28 mouse cellular contexts compared by ENCODE assay signal in genomic region chr11:85128883-85129282, GRCm38 (mm10). TPM values are rescaled to one million over a fixed set of nuclear protein-coding genes. Genes with fewer than 3 reads are reported as not detected.
"Had no signal": no experiment of that assay in that cellular context is flagged by ENCODE, and none has a peak within 500 bp of the region (broad histone marks: within the 10 kb centered on the region; RNA-seq: fewer than 3 reads in every experiment).

No protein-coding gene starts in this region.

- H3K9ac ChIP-seq: lung, embryonic 15.5 days; midbrain, embryonic 12.5 days; midbrain, embryonic 15.5 days; neural tube, embryonic 13.5 days; stomach, embryonic 15.5 days had no signal

- H3K27ac ChIP-seq: kidney, postnatal 0 days; layer of hippocampus, adult 2 months; lung, embryonic 15.5 days; midbrain, embryonic 12.5 days; midbrain, embryonic 15.5 days; neural tube, embryonic 13.5 days; stomach, embryonic 15.5 days had no signal

- H3K9me3 ChIP-seq: lung, embryonic 15.5 days; midbrain, embryonic 12.5 days; midbrain, embryonic 15.5 days; neural tube, embryonic 13.5 days; stomach, embryonic 15.5 days had no signal

- H3K4me3 ChIP-seq: layer of hippocampus, adult 2 months; lung, embryonic 15.5 days; midbrain, embryonic 12.5 days; midbrain, embryonic 15.5 days; myocyte; neural tube, embryonic 13.5 days; stomach, embryonic 15.5 days had no signal

- H3K36me3 ChIP-seq: lung, embryonic 15.5 days; midbrain, embryonic 12.5 days; midbrain, embryonic 15.5 days; neural tube, embryonic 13.5 days; stomach, embryonic 15.5 days had no signal

- H3K4me2 ChIP-seq: lung, embryonic 15.5 days; midbrain, embryonic 12.5 days; midbrain, embryonic 15.5 days; neural tube, embryonic 13.5 days; stomach, embryonic 15.5 days had no signal

- DNase-seq: kidney, adult 2 months; kidney, postnatal 25 days; layer of hippocampus, adult 9-11 months; lung, adult 18-20 months; lung, postnatal 14 days; lung, postnatal 4 days; retina, postnatal 1 day; right cerebral cortex, postnatal 25 days; spleen, adult 18-20 months; thymus, adult 18-20 months; thymus, postnatal 36 days had no signal

- ATAC-seq: intestine, postnatal 0 days; midbrain, embryonic 15.5 days had no signal

- H3K4me1 ChIP-seq: lung, embryonic 15.5 days; midbrain, embryonic 12.5 days; midbrain, embryonic 15.5 days; neural tube, embryonic 13.5 days; stomach, embryonic 15.5 days had no signal

- H3K27me3 ChIP-seq: lung, embryonic 15.5 days; midbrain, embryonic 12.5 days; midbrain, embryonic 15.5 days; neural tube, embryonic 13.5 days; stomach, embryonic 15.5 days had no signal

RNA-seq across cellular contexts. Expression of gene 1700125H20Rik, which starts 41.3 kb away (rescaled TPM):
- total RNA-seq: layer of hippocampus, postnatal 25 days; left cerebral cortex, adult 18-20 months; megakaryocyte, adult 5-6 weeks; monocyte, adult 5-6 weeks; neutrophil, adult 5-6 weeks had no signal
- polyA plus RNA-seq: kidney, adult 2 months; kidney, embryonic 14.5 days; large intestine, adult 2 months; myocyte; stomach, embryonic 15.5 days; urinary bladder, adult 2 months had no signal
